18 mouse cellular contexts compared by ENCODE assay signal in the genomic region with DNA sequence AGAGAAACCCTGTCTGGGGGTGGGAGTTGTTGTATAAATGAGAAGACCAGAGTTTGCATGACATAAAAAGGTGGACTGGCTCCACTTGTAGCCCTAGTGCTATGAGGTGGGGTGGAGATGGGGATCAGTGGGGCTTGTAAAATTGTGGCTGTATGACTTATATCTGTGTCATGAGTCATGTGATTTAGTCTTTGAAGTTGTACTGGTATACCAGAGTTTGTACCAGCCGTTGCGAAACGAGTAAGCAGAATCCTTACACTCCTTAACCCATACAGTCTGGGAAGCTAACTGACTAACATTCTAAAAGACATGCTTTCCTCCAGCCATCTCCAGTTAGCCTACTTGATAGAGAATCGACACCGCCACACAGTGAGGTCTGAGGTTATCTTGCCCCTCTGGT. TPM values are rescaled to one million over a fixed set of nuclear protein-coding genes. Genes with fewer than 3 reads are reported as not detected.
DNase-seq lines count a peak whose midpoint lies in the region; ATAC-seq and TF ChIP-seq lines count a peak whose summit lies in the region.
"Had no signal": no experiment of that assay in that cellular context is flagged by ENCODE, and none has a peak within 500 bp of the region (broad histone marks: within the 10 kb centered on the region; RNA-seq: fewer than 3 reads in every experiment).

No protein-coding gene starts in this region.

- no peak overlapping the region for H3K4me3 ChIP-seq in liver, embryonic 12.5 days
- no peak overlapping the region for H3K4me3 ChIP-seq in liver, embryonic 11.5 days (ENCODE audit: low read depth, low read length)
- no peak overlapping the region for H3K4me3 ChIP-seq in midbrain, postnatal 0 days (ENCODE audit: low read depth, low read length)
- H3K4me3 ChIP-seq: embryonic facial prominence, embryonic 10.5 days; hindbrain, embryonic 15.5 days; layer of hippocampus, adult 2 months; limb, embryonic 15.5 days; midbrain, embryonic 10.5 days had no signal

- peaks cover 48% of the 10 kb centered on the region for H3K4me1 ChIP-seq in liver, embryonic 12.5 days
- H3K4me1 ChIP-seq in liver, embryonic 11.5 days (replicated peaks; ENCODE audit: control insufficient read depth, insufficient read depth, low read length): peaks cover 8% of the 10 kb centered on the region; the same call in 1 of the 2 replicates
- H3K4me1 ChIP-seq in midbrain, postnatal 0 days (ENCODE audit: insufficient read depth, low read length): no peaks in the 10 kb centered on the region
- H3K4me1 ChIP-seq: hindbrain, embryonic 15.5 days; limb, embryonic 15.5 days had no signal

- peak; percentile 35; the same call in 1 of the 2 replicates for ATAC-seq in liver, embryonic 12.5 days
- no peak for ATAC-seq in liver, embryonic 11.5 days (replicated peaks; ENCODE audit: low FRiP score)
- no peak for ATAC-seq in inflammation-experienced regulatory T-cells, adult 6 months
- ATAC-seq in midbrain, postnatal 0 days (ENCODE audit: low FRiP score): no peak
- ATAC-seq: activated CD4-positive, CD25-positive, alpha-beta regulatory T cell, adult 4 months; CD4-positive, CD25-positive, alpha-beta regulatory T cell, adult 4 months had no signal

- WGBS in liver, embryonic 12.5 days (ENCODE audit: insufficient replicate concordance): 58% methylated on average over 5 of the region's 5 CpGs
- WGBS in liver, embryonic 11.5 days: 75% methylated on average over 5 of the region's 5 CpGs
- 90% methylated on average over 5 of the region's 5 CpGs for WGBS in midbrain, postnatal 0 days

- peaks cover 4% of the 10 kb centered on the region for H3K36me3 ChIP-seq in liver, embryonic 12.5 days
- no peaks in the 10 kb centered on the region for H3K36me3 ChIP-seq in liver, embryonic 11.5 days (ENCODE audit: control insufficient read depth, insufficient read depth, low read length)
- H3K36me3 ChIP-seq in midbrain, postnatal 0 days (ENCODE audit: insufficient read depth, low read length): no peaks in the 10 kb centered on the region
- H3K36me3 ChIP-seq: hindbrain, embryonic 15.5 days; limb, embryonic 15.5 days had no signal

- no peak overlapping the region for H3K9ac ChIP-seq in liver, embryonic 12.5 days
- H3K9ac ChIP-seq in liver, embryonic 11.5 days (ENCODE audit: low read depth, low read length): no peak overlapping the region
- H3K9ac ChIP-seq in midbrain, postnatal 0 days (replicated peaks; ENCODE audit: low read length, poor library complexity, severe bottlenecking): no peak overlapping the region
- H3K9ac ChIP-seq: hindbrain, embryonic 15.5 days; limb, embryonic 15.5 days had no signal

- H3K4me2 ChIP-seq in liver, embryonic 12.5 days: no peak overlapping the region
- no peak overlapping the region for H3K4me2 ChIP-seq in liver, embryonic 11.5 days
- H3K4me2 ChIP-seq in midbrain, postnatal 0 days (ENCODE audit: low read depth, low read length, poor library complexity, severe bottlenecking): no peak overlapping the region
- H3K4me2 ChIP-seq: hindbrain, embryonic 15.5 days; limb, embryonic 15.5 days had no signal

- H3K27me3 ChIP-seq in liver, embryonic 12.5 days (replicated peaks): no peaks in the 10 kb centered on the region
- no peaks in the 10 kb centered on the region for H3K27me3 ChIP-seq in liver, embryonic 11.5 days (replicated peaks; ENCODE audit: control insufficient read depth, insufficient read depth, low read length)
- no peaks in the 10 kb centered on the region for H3K27me3 ChIP-seq in midbrain, postnatal 0 days (ENCODE audit: insufficient read depth, low read length)
- H3K27me3 ChIP-seq: hindbrain, embryonic 15.5 days; limb, embryonic 15.5 days had no signal

- no peak for DNase-seq in liver, embryonic 11.5 days (ENCODE audit: low spot score)
- DNase-seq in 3T3-L1 (ENCODE audit: low read depth, low spot score): peak; percentile 83
- peak; percentile 45 for DNase-seq in adrenal gland, postnatal 10 days
- peak; percentile 14 for DNase-seq in lung, postnatal 10 days
- no peak for DNase-seq in cerebellum, adult 11 months
- no peak for DNase-seq in midbrain, postnatal 0 days (ENCODE audit: low spot score)
- DNase-seq: cerebellum, postnatal 25 days; gastrocnemius, postnatal 14 days; right cerebral cortex, postnatal 25 days had no signal

- TF ChIP-seq CTCF in midbrain, postnatal 0 days (IDR thresholded peaks at IDR 0.05): no peak

- H3K9me3 ChIP-seq in liver, embryonic 12.5 days (replicated peaks): no peaks in the 10 kb centered on the region
- no peaks in the 10 kb centered on the region for H3K9me3 ChIP-seq in liver, embryonic 11.5 days (ENCODE audit: control insufficient read depth, low read length)
- H3K9me3 ChIP-seq in midbrain, postnatal 0 days (ENCODE audit: low read length): no peaks in the 10 kb centered on the region
- H3K9me3 ChIP-seq: embryonic facial prominence, embryonic 10.5 days; hindbrain, embryonic 15.5 days; limb, embryonic 15.5 days; midbrain, embryonic 10.5 days had no signal

- H3K27ac ChIP-seq in liver, embryonic 12.5 days: no peak overlapping the region
- no peak overlapping the region for H3K27ac ChIP-seq in liver, embryonic 11.5 days (ENCODE audit: low read depth, low read length)
- H3K27ac ChIP-seq in midbrain, postnatal 0 days (ENCODE audit: low read depth, low read length): no peak overlapping the region
- H3K27ac ChIP-seq: embryonic facial prominence, embryonic 10.5 days; hindbrain, embryonic 15.5 days; layer of hippocampus, adult 2 months; limb, embryonic 15.5 days; midbrain, embryonic 10.5 days had no signal

RNA-seq across cellular contexts. Expression of gene Lims1, which starts 10.1 kb away (rescaled TPM):
- polyA plus RNA-seq in liver, embryonic 12.5 days (2016; fragmentation: Nextera tagmentation; extraction: Ambion mirVana): 112 and 121 TPM in 2 replicates
- polyA plus RNA-seq in liver, embryonic 11.5 days (2014; fragmentation: Nextera tagmentation; extraction: Ambion mirVana): 110 and 131 TPM in 2 replicates
- 10 to 100 TPM; 58.1 to 69.6 TPM for total RNA-seq in adrenal gland, postnatal 10 days (2021)
- 100 to 1,000 TPM in 2 of 3 experiments, 10 to 100 TPM in 1; 96.1 to 111 (median 106) TPM for polyA plus RNA-seq in inflammation-experienced regulatory T-cells, adult 6 months (2017; shearing (Covaris generic))
- 32.3 and 39.4 TPM in 2 replicates for total RNA-seq in midbrain, postnatal 0 days (2014; rRNA removed)
- 41.3 and 44.0 TPM in 2 replicates for polyA plus RNA-seq in midbrain, postnatal 0 days (2015; fragmentation: Nextera tagmentation; extraction: Ambion mirVana)

Comparison
In these comparisons a context has a peak if more than half of its experiments do, and no peak if none do; other contexts are left out.
1. DNase-seq: peak in 3T3-L1 (single experiment), adrenal gland, postnatal 10 days (single experiment) and lung, postnatal 10 days (single experiment); none in liver, embryonic 11.5 days (single experiment), cerebellum, adult 11 months (single experiment) and midbrain, postnatal 0 days (single experiment).